In the genomic region with DNA sequence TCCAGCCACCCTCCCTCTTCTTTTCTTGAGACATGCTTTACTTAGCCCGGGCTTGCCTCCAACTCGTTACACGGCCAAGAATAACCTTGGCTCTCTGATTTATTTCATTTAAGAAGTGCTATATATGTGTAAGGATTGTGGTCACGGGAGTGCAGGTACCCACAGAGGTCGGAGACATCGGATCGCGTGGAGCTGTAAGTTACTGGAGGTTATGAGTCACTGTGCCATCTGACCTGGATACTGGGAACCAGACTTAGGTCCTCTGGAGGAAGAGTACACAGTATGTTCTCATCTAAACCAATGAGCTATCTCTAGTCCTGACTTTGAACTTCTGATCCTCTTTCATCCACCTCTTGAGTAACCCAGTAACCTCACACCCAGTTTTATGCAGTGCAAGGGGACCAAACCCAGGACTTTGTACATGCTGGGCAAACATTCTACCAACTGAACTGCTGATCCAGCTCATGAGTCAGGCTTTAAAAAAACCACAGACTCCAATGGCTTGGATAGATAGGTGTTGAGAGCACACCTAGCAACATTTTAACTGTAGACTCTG, we compare ENCODE assay signal across 8 mouse cellular contexts. TPM values are rescaled to one million over a fixed set of nuclear protein-coding genes. Genes with fewer than 3 reads are reported as not detected.
A peak's percentile ranks its signal among the peaks of the same experiment; 100 is the strongest.
DNase-seq lines count a peak whose midpoint lies in the region; ATAC-seq lines count a peak whose summit lies in the region.

No protein-coding gene starts in this region.

- no peaks in the 10 kb centered on the region for H3K9me3 ChIP-seq in heart, embryonic 15.5 days (replicated peaks)
- no peaks in the 10 kb centered on the region for H3K9me3 ChIP-seq in heart, embryonic 11.5 days (replicated peaks; ENCODE audit: control insufficient read depth, low read length)
- no peaks in the 10 kb centered on the region for H3K9me3 ChIP-seq in limb, embryonic 15.5 days

- H3K27me3 ChIP-seq in heart, embryonic 15.5 days = no peaks in the 10 kb centered on the region
- no peaks in the 10 kb centered on the region for H3K27me3 ChIP-seq in heart, embryonic 11.5 days (ENCODE audit: control insufficient read depth, insufficient read depth, low read length)
- no peaks in the 10 kb centered on the region for H3K27me3 ChIP-seq in limb, embryonic 15.5 days

- H3K27ac ChIP-seq in heart, embryonic 15.5 days = peak overlapping the region; percentile 81
- no peak overlapping the region for H3K27ac ChIP-seq in heart, embryonic 11.5 days (ENCODE audit: low read depth, low read length)
- peak overlapping the region; percentile 87 for H3K27ac ChIP-seq in limb, embryonic 15.5 days

- peak; percentile 46 for DNase-seq in CD4-positive, CD25-positive, alpha-beta regulatory T cell, adult 2 months (ENCODE audit: low read depth, low spot score)
- DNase-seq in fat pad, adult 2 months (ENCODE audit: extremely low read depth, low read depth, low spot score) = peak; percentile 83
- no peak for DNase-seq in layer of hippocampus, adult 8-10 months (ENCODE audit: low spot score in 2 of 2)
- no peak for DNase-seq in frontal cortex, adult 2 months (ENCODE audit: extremely low spot score in 1 of 2, low spot score in 1 of 2)

- H3K4me3 ChIP-seq in heart, embryonic 15.5 days = no peak overlapping the region
- H3K4me3 ChIP-seq in heart, embryonic 11.5 days (ENCODE audit: low read depth, low read length) = no peak overlapping the region
- no peak overlapping the region for H3K4me3 ChIP-seq in limb, embryonic 15.5 days

- H3K4me1 ChIP-seq in heart, embryonic 15.5 days (replicated peaks) = peaks cover 47% of the 10 kb centered on the region
- peaks cover 26% of the 10 kb centered on the region for H3K4me1 ChIP-seq in heart, embryonic 11.5 days (ENCODE audit: control insufficient read depth, insufficient read depth, low read length)
- H3K4me1 ChIP-seq in limb, embryonic 15.5 days = peaks cover 49% of the 10 kb centered on the region

- WGBS in heart, embryonic 15.5 days = 71% methylated on average over 8 of the region's 8 CpGs
- WGBS in heart, embryonic 11.5 days (ENCODE audit: insufficient replicate concordance) = 79% methylated on average over 8 of the region's 8 CpGs
- WGBS in limb, embryonic 15.5 days = 53% methylated on average over 8 of the region's 8 CpGs

- H3K9ac ChIP-seq in heart, embryonic 15.5 days = no peak overlapping the region
- H3K9ac ChIP-seq in heart, embryonic 11.5 days (ENCODE audit: low read depth, low read length) = no peak overlapping the region
- H3K9ac ChIP-seq in limb, embryonic 15.5 days = no peak overlapping the region

- no peak overlapping the region for H3K4me2 ChIP-seq in heart, embryonic 15.5 days
- no peak overlapping the region for H3K4me2 ChIP-seq in heart, embryonic 11.5 days
- peak overlapping the region; percentile 21 for H3K4me2 ChIP-seq in limb, embryonic 15.5 days

- no peaks in the 10 kb centered on the region for H3K36me3 ChIP-seq in heart, embryonic 15.5 days
- no peaks in the 10 kb centered on the region for H3K36me3 ChIP-seq in heart, embryonic 11.5 days (ENCODE audit: control insufficient read depth, insufficient read depth, low read length)
- no peaks in the 10 kb centered on the region for H3K36me3 ChIP-seq in limb, embryonic 15.5 days

- no peak for ATAC-seq in heart, embryonic 15.5 days (replicated peaks; ENCODE audit: insufficient number of reproducible peaks, insufficient read depth, low FRiP score, low read depth)
- no peak for ATAC-seq in heart, embryonic 11.5 days (replicated peaks; ENCODE audit: insufficient number of reproducible peaks, low FRiP score, low TSS enrichment)
- peak; percentile 37 for ATAC-seq in limb, embryonic 15.5 days (ENCODE audit: insufficient number of reproducible peaks, low FRiP score, low TSS enrichment, low read depth)
- ATAC-seq in cerebellum, adult (ENCODE audit: insufficient number of reproducible peaks, low FRiP score, low TSS enrichment) = no peak

RNA-seq across cellular contexts. Expression of gene Chd2, which starts 46.8 kb away (rescaled TPM):
- polyA plus RNA-seq in heart, embryonic 15.5 days (2015; fragmentation: Nextera tagmentation; extraction: Ambion mirVana) = 41.2 and 42.9 TPM in 2 replicates
- 43.6 and 45.6 TPM in 2 replicates for polyA plus RNA-seq in heart, embryonic 11.5 days (2014; fragmentation: Nextera tagmentation; extraction: Ambion mirVana)
- polyA plus RNA-seq in limb, embryonic 15.5 days (2015; fragmentation: Nextera tagmentation; extraction: Ambion mirVana) = 48.6 and 51.7 TPM in 2 replicates
- total RNA-seq in layer of hippocampus, adult 8-10 months (2022) = 10 to 100 TPM; 42.5 to 70.6 (median 55.4) TPM
- polyA plus RNA-seq in frontal cortex, adult 2 months (2012; rRNA removed) = 34.3 and 37.0 TPM in 2 replicates

Comparison
In these comparisons a context has a peak if more than half of its experiments do, and no peak if none do; other contexts are left out.
1. DNase-seq: peak in CD4-positive, CD25-positive, alpha-beta regulatory T cell, adult 2 months (single experiment) and fat pad, adult 2 months (single experiment); none in layer of hippocampus, adult 8-10 months (0 of 2) and frontal cortex, adult 2 months (0 of 2).